ENCODE assay signal across 17 mouse cellular contexts in the genomic region with DNA sequence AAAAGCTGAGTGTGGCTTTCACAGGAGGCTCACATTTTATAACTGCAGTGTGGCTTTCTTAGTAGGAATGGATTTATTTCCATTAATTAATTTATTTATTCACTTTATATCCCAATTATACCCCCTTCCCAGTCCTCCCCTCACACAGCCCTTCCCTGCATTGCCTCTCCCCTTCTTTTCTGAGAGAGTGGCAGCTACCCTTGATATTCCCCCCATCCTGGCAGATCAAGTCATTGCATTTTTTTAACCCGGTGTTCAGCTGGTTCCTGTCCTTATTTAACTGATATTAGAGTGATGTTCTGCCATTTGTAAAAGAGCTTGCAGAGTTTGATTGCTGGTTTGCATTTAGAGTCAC. TPM values are rescaled to one million over a fixed set of nuclear protein-coding genes. Genes with fewer than 3 reads are reported as not detected.
"Had no signal": no experiment of that assay in that cellular context is flagged by ENCODE, and none has a peak within 500 bp of the region (broad histone marks: within the 10 kb centered on the region; RNA-seq: fewer than 3 reads in every experiment).

No protein-coding gene starts in this region.

- H3K4me3 ChIP-seq: layer of hippocampus, adult 2 months; limb, embryonic 13.5 days; midbrain, embryonic 10.5 days; myocyte had no signal

- DNase-seq: kidney, adult 11 months; kidney, adult 9 months; kidney, postnatal 4 days; left cerebral cortex, postnatal 4 days; lung, adult 18-20 months; midbrain, embryonic 14.5 days; thymus, postnatal 14 days had no signal

- H3K9ac ChIP-seq: limb, embryonic 13.5 days had no signal

- H3K27ac ChIP-seq: kidney, postnatal 0 days; layer of hippocampus, adult 2 months; limb, embryonic 13.5 days; midbrain, embryonic 10.5 days; stomach, postnatal 0 days had no signal

- H3K9me3 ChIP-seq: limb, embryonic 13.5 days; midbrain, embryonic 10.5 days had no signal

- H3K4me2 ChIP-seq: limb, embryonic 13.5 days had no signal

- H3K27me3 ChIP-seq: limb, embryonic 13.5 days had no signal

- H3K4me1 ChIP-seq: limb, embryonic 13.5 days; midbrain, embryonic 10.5 days had no signal

- H3K36me3 ChIP-seq: limb, embryonic 13.5 days; midbrain, embryonic 10.5 days had no signal

RNA-seq across cellular contexts. Expression of gene Hbb-bt, which starts 4.0 kb away (rescaled TPM):
- polyA plus RNA-seq: myocyte had no signal

RNA-seq across cellular contexts. Expression of gene Hbb-bs, which starts 18.1 kb away (rescaled TPM):
- polyA plus RNA-seq: myocyte had no signal

RNA-seq across cellular contexts. Expression of gene Olfr67, which starts 18.2 kb away (rescaled TPM):
- total RNA-seq: layer of hippocampus, adult 2 months; layer of hippocampus, postnatal 10 days; left cerebral cortex, postnatal 4 days; neutrophil, adult 5-6 weeks had no signal
- polyA plus RNA-seq: kidney, postnatal 0 days; limb, embryonic 13.5 days; lung, embryonic 16.5 days; midbrain, embryonic 10.5 days; midbrain, embryonic 14.5 days; myocyte; neural tube, embryonic 11.5 days; stomach, postnatal 0 days had no signal

RNA-seq across cellular contexts. Expression of gene Olfr68, which starts 30.3 kb away (rescaled TPM):
- total RNA-seq: layer of hippocampus, adult 2 months; layer of hippocampus, postnatal 10 days; left cerebral cortex, postnatal 4 days; neutrophil, adult 5-6 weeks had no signal
- polyA plus RNA-seq: kidney, postnatal 0 days; limb, embryonic 13.5 days; lung, embryonic 16.5 days; midbrain, embryonic 10.5 days; midbrain, embryonic 14.5 days; myocyte; neural tube, embryonic 11.5 days; stomach, postnatal 0 days had no signal

RNA-seq across cellular contexts. Expression of gene Hbb-bh2, which starts 30.5 kb away (rescaled TPM):
- total RNA-seq: layer of hippocampus, adult 2 months; layer of hippocampus, postnatal 10 days; left cerebral cortex, postnatal 4 days; neutrophil, adult 5-6 weeks had no signal
- polyA plus RNA-seq: kidney, postnatal 0 days; limb, embryonic 13.5 days; lung, embryonic 16.5 days; midbrain, embryonic 14.5 days; myocyte; neural tube, embryonic 11.5 days; stomach, postnatal 0 days had no signal
